Mouse (Mus musculus): ENCODE data around the gene Nop58. TPM values are rescaled to one million over a fixed set of nuclear protein-coding genes. Genes with fewer than 3 reads are reported as not detected.
"Not testable (repeated sequence)": the region's sequence is repeated elsewhere in the genome, so short reads cannot be mapped to it uniquely, and the experiment has no call there.

Nop58 gene
- polyA plus RNA-seq, 1 experiment from 2014 or later, result 216 TPM

DNA sequence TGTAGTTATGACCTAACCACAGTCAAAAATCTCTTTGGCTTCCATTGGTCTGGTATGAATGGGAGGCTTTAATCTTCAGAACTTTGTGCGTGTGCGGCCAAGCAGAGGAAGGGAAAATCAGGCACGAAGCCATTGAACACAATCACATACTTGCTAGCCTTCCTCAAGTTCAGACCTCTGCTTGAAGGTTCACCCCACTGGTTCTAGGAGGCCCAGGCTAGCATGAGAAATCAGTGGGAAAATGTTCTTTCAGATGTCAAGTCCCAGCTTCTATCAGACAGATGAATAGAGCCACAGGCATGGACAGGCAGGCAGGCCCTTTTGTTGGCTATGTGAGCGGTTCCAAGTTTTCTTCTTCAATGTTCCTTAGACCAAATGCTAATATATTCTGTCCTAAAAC lies 46.0 kb downstream of the Nop58 start:
- 85% methylated on average over 4 of the region's 4 CpGs for WGBS

DNA sequence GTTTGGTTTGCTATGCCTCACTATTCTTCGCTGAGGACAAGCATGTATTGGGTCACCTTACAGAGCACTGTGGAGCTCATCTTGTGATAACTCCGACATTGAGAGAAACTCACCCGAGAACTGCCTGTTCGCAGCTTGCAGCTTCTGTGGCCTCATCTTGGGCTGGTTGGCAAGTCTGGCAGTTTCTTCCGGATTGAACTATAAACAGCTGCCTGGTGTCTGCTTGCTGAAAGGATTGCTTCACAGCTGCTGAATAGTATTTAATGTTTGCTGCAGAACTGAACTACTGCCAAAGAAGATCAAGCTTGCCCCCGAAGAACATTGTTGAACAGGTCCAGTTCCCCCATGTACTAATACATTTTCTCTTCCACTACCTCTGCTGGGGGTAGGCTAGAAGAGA lies 49.3 kb downstream of the Nop58 start:
- H3K4me2 ChIP-seq, result no peak overlapping the region
- H3K27me3 ChIP-seq, result no peaks in the 10 kb centered on the region
- H3K27ac ChIP-seq, result no peak overlapping the region
- 58% methylated on average over 6 of the region's 6 CpGs for WGBS
- H3K9ac ChIP-seq, result no peak overlapping the region
- H3K9me3 ChIP-seq, result no peaks in the 10 kb centered on the region
- ATAC-seq (ENCODE audit: insufficient number of reproducible peaks, low FRiP score, low TSS enrichment, low read depth), result no peak
- no peak overlapping the region for H3K4me3 ChIP-seq
- no peaks in the 10 kb centered on the region for H3K36me3 ChIP-seq
- H3K4me1 ChIP-seq, result no peaks in the 10 kb centered on the region

More for the DNA sequence above, 46.0 kb downstream of the Nop58 start:
- Histone ChIP-seq H3K4me3 (no peak overlapping the region), H3K9me3 (no peaks in the 10 kb centered on the region), H3K4me1 (no peaks in the 10 kb centered on the region), H3K27me3 (no peaks in the 10 kb centered on the region), H3K27ac (no peak overlapping the region), H3K9ac (no peak overlapping the region), H3K4me2 (no peak overlapping the region), H3K36me3 (no peaks in the 10 kb centered on the region)
- ATAC-seq (ENCODE audit: insufficient number of reproducible peaks, low FRiP score, low TSS enrichment, low read depth), result no peak

DNA sequence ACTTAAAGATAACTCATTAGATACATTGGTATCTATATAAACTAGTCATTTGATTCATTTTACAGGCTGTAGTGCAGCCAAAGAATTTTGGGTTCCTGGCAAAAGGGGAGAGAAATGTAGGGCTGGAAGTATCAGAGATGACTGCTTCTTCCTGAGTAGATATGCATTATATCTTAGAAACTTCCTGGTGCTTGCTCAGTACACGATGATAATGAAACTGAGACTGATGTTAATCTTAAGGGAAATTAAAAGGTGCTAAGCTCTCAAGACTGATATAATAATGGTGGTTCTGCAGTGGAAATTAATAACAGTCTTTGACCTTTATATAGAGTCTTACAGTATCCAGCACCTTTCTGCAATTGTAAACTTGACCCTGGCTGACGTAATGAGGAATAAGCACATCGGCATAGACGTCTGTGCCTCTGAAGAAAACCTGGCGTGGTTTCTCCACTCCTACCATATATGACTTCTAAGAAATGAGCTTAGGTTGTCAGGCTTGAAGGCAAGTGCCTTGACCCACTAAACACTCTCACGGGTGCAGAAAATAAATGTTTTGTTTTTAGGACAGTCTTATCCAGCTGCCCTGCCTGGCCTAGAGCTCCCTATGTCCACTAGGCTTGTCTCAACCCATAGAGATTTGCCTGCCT lies 54.1 kb downstream of the Nop58 start:
- H3K9me3 ChIP-seq, result no peaks in the 10 kb centered on the region
- WGBS, result 63% methylated on average over 6 of the region's 6 CpGs
- H3K9ac ChIP-seq, result no peak overlapping the region
- H3K36me3 ChIP-seq, result no peaks in the 10 kb centered on the region
- H3K4me1 ChIP-seq, result no peaks in the 10 kb centered on the region
- no peak overlapping the region for H3K4me3 ChIP-seq
- no peaks in the 10 kb centered on the region for H3K27me3 ChIP-seq
- no peak overlapping the region for H3K27ac ChIP-seq
- H3K4me2 ChIP-seq, result no peak overlapping the region
- no peak for ATAC-seq (ENCODE audit: insufficient number of reproducible peaks, low FRiP score, low TSS enrichment, low read depth)

DNA sequence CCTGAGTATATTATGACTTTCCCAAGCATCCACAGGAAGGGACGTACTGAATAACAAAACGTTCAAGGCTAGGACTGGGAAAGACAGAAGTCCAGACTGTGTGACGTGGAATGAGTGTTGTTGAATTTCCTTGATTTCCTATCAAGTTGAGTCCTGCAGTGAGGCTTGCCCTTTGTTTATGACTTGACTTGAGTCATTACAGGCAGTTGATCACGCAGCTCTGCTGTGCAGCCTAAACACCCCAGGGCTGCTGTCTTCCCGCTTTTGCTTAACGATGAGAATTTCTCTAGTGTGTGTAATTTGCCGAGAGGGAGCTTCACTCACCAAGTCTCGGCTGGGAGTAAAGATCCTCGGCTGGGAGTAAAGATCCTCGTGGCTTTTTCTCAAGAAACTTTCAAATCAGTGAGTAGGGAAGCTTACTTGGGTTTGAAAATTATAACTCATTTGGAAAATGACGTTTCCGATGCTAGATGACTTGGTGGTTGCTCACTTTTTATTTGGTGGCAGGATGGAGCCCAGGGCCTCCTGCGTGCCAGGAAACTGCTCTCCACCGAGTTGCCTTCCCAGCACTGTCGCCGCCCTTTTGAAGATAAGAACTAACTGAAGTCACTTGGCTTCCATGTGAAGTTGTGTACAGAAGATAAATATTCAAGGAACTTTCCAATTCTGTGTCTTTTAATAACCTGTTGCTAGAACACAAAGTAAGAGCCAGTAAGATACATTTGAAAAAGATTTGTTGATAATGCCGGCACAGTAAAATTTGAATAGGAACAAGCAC lies 55.0 kb downstream of the Nop58 start:
- Histone ChIP-seq H3K9me3 (no peaks in the 10 kb centered on the region), H3K4me3 (no peak overlapping the region), H3K27ac (no peak overlapping the region), H3K9ac (no peak overlapping the region), H3K4me2 (no peak overlapping the region), H3K27me3 (no peaks in the 10 kb centered on the region), H3K4me1 (no peaks in the 10 kb centered on the region), H3K36me3 (no peaks in the 10 kb centered on the region)
- no peak for ATAC-seq (ENCODE audit: insufficient number of reproducible peaks, low FRiP score, low TSS enrichment, low read depth)
- WGBS, result 53% methylated on average over 17 of the region's 17 CpGs

DNA sequence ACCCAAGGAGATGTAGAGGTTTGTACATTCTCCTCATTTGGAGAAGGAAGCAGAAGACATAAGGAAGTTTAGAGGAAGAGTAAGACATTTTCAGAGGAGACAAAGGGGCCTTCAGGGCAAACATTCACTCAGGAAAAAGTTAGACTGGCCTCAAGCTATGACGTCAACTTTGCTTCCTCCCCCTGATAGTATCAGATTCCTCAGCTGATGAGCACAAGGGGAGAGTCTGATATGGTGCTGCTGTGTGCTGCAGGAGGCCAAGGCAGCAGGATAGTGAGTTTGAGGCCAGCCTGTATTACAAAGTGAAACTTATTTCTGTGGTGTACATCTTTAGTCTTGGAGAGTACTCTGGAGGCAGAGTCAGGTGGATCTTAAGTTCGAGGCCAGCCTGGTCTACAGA lies 64.3 kb downstream of the Nop58 start:
- Histone ChIP-seq H3K9me3 (no peaks in the 10 kb centered on the region), H3K36me3 (no peaks in the 10 kb centered on the region), H3K9ac (no peak overlapping the region), H3K4me3 (no peak overlapping the region), H3K27me3 (no peaks in the 10 kb centered on the region), H3K4me2 (no peak overlapping the region), H3K27ac (no peak overlapping the region), H3K4me1 (no peaks in the 10 kb centered on the region)
- 69% methylated on average over 2 of the region's 2 CpGs for WGBS
- no peak for ATAC-seq (ENCODE audit: insufficient number of reproducible peaks, low FRiP score, low TSS enrichment, low read depth)

DNA sequence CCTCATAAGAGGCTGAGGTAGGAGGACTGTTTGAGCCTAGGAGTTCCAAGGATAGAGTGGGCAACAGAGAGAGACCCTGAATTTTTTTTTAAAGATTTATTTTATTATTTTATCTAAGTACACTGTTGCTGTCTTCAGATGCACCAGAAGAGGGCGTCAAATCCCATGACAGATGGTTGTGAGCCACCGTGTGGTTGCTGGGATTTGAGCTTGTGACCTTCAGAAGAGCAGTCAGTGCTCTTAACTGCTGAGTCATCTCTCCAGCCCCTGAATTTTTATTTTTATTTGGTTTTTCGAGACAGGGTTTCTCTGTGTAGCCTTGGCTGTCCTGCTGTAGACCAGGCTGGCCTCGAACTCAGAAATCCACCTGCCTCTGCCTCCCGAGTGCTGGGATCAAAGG lies 65.0 kb downstream of the Nop58 start:
- ATAC-seq (ENCODE audit: insufficient number of reproducible peaks, low FRiP score, low TSS enrichment, low read depth); H3K4me2 ChIP-seq; H3K4me1 ChIP-seq; H3K36me3 ChIP-seq; H3K4me3 ChIP-seq; H3K9me3 ChIP-seq; H3K27ac ChIP-seq; H3K9ac ChIP-seq; H3K27me3 ChIP-seq: not testable (repeated sequence)
- 67% methylated on average over 5 of the region's 5 CpGs for WGBS

DNA sequence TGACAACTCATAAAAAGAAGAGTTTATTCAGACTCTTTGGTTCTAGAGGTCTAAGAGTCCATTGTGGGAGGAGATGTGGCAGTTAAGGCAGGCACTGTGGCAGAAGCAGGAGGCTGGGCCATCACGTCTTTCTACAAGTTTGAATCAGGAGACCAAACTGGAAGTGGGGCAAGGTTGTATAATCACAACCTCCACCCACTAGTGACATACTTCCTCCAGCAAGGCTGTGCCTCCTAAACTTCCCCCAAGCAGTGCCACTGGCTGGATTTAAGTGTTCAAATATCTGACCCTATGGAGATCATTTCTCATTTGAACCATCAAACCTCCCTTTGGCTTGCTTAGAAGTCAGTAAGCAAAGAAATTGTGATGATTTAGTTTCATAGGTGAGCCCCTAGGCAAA lies 70.5 kb downstream of the Nop58 start:
- H3K4me1 ChIP-seq, result no peaks in the 10 kb centered on the region
- H3K9me3 ChIP-seq, result no peaks in the 10 kb centered on the region
- ATAC-seq (ENCODE audit: insufficient number of reproducible peaks, low FRiP score, low TSS enrichment, low read depth), result no peak
- WGBS, result 67% methylated on average over 1 of the region's 1 CpGs
- no peak overlapping the region for H3K4me3 ChIP-seq
- H3K4me2 ChIP-seq, result no peak overlapping the region
- no peaks in the 10 kb centered on the region for H3K27me3 ChIP-seq
- H3K36me3 ChIP-seq, result no peaks in the 10 kb centered on the region
- no peak overlapping the region for H3K27ac ChIP-seq
- no peak overlapping the region for H3K9ac ChIP-seq

DNA sequence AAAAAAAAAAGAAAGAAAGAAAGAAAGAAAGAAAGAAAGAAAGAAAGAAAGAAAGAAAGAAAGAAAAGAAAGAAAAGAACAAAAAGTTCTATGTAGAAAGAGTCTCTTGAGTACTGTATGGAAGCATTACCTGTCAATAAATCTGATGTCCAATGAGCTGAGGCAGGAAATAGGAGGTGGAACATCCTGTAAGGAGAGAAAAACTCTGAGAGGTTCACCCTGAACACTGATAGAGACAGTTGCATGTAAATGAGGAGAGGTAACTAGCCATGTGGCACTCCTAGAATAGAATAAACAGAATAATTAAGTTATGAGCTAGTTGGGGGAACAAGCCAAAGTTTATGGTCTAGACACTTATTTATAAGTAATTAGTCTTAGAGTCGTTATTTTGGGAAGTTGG lies 73.6 kb downstream of the Nop58 start:
- WGBS, result 61% methylated on average over 1 of the region's 1 CpGs

DNA sequence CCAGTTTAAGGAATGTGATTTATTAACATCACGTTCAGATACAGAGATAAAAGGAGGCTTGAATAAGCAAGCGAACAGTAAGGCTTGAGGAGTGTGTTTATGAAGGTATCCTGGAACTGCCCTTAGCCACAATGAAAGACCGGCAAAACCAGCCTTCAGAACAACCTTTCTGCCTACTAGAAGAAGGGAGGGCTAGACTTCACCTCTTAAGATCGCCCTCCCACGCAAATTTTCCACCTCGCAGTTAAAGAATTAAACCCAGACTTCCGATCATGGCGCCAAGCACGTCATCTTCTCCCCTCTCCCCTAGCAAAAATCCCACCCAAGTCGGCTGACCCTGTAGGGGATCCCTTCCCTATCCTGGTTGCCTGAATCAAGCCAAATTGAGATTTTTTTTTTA lies 77.4 kb downstream of the Nop58 start:
- H3K4me2 ChIP-seq, result peak overlapping the region; percentile 75
- no peaks in the 10 kb centered on the region for H3K27me3 ChIP-seq
- peak overlapping the region; percentile 83 for H3K4me3 ChIP-seq
- peaks cover 5% of the 10 kb centered on the region; the same call in 1 of the 2 replicates for H3K4me1 ChIP-seq
- 1% methylated on average over 10 of the region's 10 CpGs for WGBS
- no peaks in the 10 kb centered on the region for H3K9me3 ChIP-seq
- H3K9ac ChIP-seq, result peak overlapping the region; percentile 89
- 0 out of 2 replicates have a peak, but pooled peaks have one; percentile 8 for ATAC-seq (ENCODE audit: insufficient number of reproducible peaks, low FRiP score, low TSS enrichment, low read depth)
- H3K27ac ChIP-seq, result peak overlapping the region; percentile 99
- no peaks in the 10 kb centered on the region for H3K36me3 ChIP-seq

More for the DNA sequence above, 73.6 kb downstream of the Nop58 start:
- no peak overlapping the region for H3K4me2 ChIP-seq
- H3K27ac ChIP-seq, result no peak overlapping the region
- H3K36me3 ChIP-seq, result no peaks in the 10 kb centered on the region
- no peak overlapping the region for H3K4me3 ChIP-seq
- no peaks in the 10 kb centered on the region for H3K27me3 ChIP-seq
- no peaks in the 10 kb centered on the region for H3K4me1 ChIP-seq
- H3K9ac ChIP-seq, result no peak overlapping the region
- ATAC-seq (ENCODE audit: insufficient number of reproducible peaks, low FRiP score, low TSS enrichment, low read depth), result no peak
- no peaks in the 10 kb centered on the region for H3K9me3 ChIP-seq

DNA sequence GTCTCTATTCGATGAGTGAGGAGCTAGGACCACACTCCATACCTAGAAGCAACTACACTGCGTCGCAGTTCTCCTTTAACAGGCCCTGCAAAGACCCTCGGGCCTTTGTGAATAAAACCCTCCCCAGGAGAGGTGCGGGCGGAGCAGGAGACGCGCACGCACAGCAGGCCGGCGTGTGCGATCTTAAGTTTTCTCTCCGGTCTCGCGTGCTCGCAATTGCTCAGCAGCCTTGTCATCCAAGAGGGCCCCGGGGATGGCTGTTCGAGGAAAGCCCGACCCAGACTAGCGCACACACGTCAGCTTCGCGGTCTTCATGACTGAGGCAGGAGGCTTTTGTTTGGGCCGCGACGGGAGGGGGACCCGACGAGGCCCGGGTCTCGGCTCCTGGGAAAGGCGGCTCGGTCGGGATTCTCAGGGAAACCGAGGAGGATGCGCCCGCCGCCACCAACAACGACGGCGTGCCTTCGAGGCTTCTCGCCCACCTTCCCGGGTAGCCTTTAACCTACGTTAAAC lies 77.9 kb downstream of the Nop58 start:
- WGBS, result under 1% methylated on average over 44 of the region's 44 CpGs
- Histone ChIP-seq H3K27me3 (no peaks in the 10 kb centered on the region), H3K4me3 (peak overlapping the region; percentile 83), H3K4me1 (peaks cover 5% of the 10 kb centered on the region; the same call in 1 of the 2 replicates), H3K9ac (peak overlapping the region; percentile 89), H3K4me2 (peak overlapping the region; percentile 75), H3K9me3 (no peaks in the 10 kb centered on the region), H3K36me3 (no peaks in the 10 kb centered on the region), H3K27ac (peak overlapping the region; percentile 99)
- ATAC-seq (ENCODE audit: insufficient number of reproducible peaks, low FRiP score, low TSS enrichment, low read depth), result peak; percentile 30; the same call in 1 of the 2 replicates

DNA sequence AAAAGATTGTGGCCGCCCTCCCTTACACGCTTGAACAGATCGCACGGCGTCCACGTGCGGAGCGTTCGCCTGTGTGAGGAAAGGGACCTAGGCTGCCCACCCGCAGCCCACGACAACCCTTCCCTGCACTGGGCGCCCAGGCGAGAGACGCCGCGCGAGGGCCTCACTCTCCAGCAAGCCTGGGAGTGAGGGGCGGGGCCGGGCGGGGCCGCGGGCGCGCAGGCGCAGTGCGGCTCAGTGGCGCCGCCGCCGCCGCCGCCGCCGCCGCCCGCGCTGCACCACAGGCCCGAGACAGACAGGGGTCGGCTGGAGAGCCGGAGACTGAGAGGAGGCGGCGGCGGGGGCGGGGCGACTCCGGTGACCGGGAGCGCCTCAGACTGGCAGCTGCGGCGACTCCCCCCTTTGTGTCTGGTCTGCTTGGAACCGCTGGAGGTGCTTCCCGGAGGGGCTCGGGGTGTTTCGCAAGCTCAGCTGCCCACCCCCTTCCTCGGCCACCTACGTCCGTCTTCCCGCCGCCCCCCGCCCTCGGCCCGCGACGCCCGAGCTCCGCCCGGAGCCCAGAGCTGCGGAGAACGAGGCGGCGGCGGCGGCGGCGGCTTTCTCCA lies 78.5 kb downstream of the Nop58 start, which contains the start of gene Bmpr2:
Gene Bmpr2 (plus strand): TSS at position 237 of the 605 bp plus-strand sequence.
- H3K4me1 ChIP-seq, result peaks cover 5% of the 10 kb centered on the region; the same call in 1 of the 2 replicates
- peak within 1 kb of the TSS; percentile 83 for H3K4me3 ChIP-seq
- peak within 1 kb of the TSS; percentile 99 for H3K27ac ChIP-seq
- peak; percentile 89 for ATAC-seq (ENCODE audit: insufficient number of reproducible peaks, low FRiP score, low TSS enrichment, low read depth)
- no peaks in the 10 kb centered on the region for H3K27me3 ChIP-seq
- under 1% methylated on average over 50 of the region's 75 CpGs for WGBS
- peak within 1 kb of the TSS; percentile 89 for H3K9ac ChIP-seq
- H3K4me2 ChIP-seq, result peak within 1 kb of the TSS; percentile 75
- no peaks in the 10 kb centered on the region for H3K9me3 ChIP-seq
- H3K36me3 ChIP-seq, result no peaks in the 10 kb centered on the region

Data from limb, embryonic 15.5 days (tissue).